Mouse (Mus musculus) yolk sac, embryonic 10.5 days (tissue): Measurements from ENCODE around the gene Rasl10a.
"Not testable (repeated sequence)": the region's sequence is repeated elsewhere in the genome, so short reads cannot be mapped to it uniquely, and the experiment has no call there.

Experiments used
- DNase-seq: peaks from one replicate; pipeline ENCODE4 v3.0.0-alpha.2; 2017; ENCODE audit warnings: low spot score

The Rasl10a gene

DNA sequence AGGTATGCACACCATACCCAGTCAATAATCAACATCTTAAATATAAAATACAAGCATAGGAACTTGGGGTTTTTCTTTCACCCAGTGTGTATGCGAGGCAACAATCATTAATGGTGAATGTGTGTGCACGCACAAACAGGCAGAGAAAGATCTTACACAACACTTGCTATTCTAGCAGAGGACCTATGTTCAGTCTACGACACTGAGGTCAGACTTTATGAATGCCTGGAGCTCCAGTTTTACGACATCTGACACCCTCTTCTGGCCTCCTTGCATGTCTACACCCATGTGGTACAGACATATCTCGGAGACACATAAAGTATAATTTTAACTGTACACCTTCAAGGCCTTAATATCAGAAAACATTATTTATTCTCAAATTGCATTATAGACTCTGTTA is 18.9 kb downstream of the Rasl10a start:
- DNase-seq = not testable (repeated sequence)

DNA sequence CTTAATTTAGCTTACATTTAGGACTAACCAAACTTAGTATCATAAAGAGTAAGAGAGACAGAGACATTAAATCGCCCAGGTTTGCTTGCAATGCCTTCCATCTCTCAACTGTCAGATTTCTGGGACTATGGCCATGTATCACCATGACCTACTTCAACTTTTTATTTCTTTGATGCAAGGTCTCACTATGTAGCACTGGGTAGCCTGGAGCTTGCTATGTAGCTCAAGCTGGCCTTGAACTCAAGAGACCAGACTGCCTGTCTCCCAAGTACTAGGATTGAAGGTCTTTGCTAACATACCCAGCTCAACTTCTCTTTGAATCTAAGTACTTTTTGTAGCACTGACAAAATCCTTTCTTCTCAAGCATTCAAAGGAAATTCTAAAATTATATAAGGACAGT is 31.2 kb downstream of the Rasl10a start:
- DNase-seq = no peak

DNA sequence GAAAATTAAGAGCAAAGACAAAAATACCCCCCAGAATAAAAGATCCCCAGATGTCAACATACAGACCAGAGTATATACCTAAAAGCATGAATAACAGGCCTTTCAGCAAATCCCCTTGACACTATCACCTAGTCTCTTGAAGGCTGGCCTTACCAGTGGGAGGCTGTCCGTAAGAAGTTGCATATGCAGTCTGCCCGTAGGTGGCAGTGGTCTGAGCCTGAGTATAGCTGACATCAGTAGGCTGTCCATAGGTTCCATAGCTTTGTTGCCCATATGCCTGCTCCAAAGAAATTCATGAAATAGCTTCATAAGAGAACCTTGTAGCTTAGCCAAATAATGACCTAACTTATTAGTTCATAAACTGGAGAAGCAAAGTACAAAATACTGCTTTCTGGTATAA is 33.8 kb downstream of the Rasl10a start:
- DNase-seq = no peak

DNA sequence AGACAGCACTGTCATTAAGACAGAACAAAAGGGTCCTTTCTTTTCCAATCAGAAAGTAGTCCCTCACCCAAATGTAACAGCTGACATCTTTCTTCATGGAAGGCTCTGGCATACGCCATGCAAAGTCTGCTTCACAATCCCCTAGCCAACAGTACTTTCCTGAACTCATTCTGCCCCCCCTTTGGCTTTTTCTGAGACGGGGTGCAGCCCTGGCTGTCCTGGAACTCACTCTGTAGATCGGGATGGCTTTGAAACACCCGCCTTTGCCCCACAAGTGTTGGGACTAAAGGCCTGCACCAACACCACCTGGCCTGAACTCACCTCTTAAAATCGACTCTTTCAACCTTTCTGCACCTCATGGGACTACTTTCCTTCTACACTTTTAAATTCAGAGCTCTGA is 37.9 kb downstream of the Rasl10a start:
- DNase-seq = no peak

DNA sequence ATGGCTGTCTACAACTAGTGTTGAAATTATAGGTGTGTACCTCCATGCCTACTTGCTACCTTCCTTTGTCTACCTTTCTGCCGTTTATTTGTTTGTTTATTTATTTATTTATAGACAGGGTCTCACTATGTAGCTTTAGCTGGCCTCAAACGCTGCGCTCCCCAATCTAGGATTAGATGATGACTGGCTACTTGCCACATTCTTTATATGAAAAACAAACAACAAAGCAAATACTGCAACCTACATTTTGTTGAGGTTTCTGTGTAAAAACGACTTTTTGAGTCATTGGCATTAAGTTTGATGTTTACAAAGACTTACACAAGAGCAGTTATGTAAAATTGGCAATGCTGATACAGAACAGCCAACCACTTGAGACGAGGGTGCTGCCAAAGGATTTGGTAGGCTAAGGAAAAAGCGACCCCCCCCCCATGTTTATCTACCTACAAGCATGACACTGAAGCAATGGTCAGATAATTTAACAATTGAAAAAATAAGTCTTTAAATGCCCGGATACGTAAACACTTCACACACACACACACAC is 38.6 kb downstream of the Rasl10a start:
- no peak for DNase-seq

DNA sequence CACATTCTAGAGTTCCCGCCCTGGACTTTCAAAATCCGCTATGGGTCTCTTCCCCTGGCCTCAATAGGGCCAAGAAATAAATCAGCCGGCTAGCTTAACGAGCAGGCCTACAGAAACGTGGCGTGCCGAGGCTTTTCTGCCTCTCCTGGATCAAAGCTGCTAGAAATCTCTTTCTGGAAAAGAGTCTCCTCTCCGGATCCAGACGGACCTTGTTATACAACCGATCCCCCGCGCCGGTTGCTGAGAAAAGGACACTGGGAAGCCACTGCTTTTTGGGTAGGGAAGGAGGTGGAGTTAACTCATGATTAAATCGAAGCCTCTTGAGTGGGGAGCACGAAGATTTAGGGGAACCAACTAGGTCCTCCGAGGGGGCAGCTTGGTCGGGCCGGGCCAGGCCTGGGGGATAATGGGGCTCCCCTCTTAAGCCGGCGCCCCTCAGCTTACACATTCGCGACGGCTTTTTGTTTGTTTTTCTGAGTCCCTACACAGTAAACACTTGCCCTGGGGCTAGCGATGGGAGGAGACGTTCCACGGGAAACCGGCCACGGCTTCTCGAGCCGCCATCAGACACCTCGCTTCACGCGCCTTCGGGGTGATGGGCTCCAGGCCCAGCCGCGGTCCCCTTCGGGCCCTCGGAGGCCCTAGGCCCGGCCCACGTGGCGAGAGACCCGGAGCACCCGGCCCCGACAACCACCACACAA is 40.3 kb downstream of the Rasl10a start:
- peak; percentile 40 for DNase-seq

DNA sequence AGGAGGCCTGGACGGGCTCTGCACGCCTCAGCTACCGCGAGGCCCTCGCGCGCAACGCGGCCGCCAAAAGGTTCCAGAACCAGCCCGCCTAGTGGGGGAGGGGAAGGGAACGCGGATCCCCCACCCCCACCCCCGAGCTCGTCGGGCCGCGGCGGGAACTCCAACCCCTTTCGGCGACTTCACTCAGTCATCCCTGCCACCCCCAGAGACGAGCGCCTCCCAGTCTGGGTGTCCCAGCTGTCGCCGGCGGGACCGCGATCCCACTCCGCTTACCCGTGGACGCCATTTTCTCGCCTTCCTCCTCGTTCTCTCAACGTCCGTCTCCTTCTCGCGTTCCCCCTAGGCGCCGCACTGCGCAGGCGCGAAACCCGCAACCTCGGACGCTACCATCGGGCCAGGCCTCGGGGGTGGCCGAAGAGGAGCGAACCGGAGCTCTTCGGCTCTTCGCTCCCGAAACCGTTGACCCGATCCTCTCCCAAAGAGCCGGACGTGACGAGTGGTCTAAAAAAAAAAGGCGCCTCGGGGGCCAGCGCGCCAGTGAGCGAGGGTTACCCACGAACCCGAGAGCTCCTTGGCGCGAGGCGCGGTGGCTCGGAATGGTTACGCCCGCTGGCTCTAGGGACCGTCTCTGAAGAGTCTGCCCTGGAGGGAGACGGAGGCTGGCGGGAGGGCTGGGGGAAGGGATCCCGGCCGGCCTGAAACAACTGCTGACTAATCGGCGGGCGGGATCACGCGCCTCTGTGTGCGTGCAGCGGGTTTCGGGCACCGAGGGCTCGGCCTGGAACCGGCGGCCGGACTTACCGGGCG is 41.0 kb downstream of the Rasl10a start, which contains the start of the genes Rhbdd3 and Ewsr1:
Gene Rhbdd3, plus strand, starts transcription at position 191 of the 807 bp plus-strand sequence.
Gene Ewsr1, minus strand, starts transcription at position 531 of the 807 bp plus-strand sequence.
- peak; percentile 96 for DNase-seq

DNA sequence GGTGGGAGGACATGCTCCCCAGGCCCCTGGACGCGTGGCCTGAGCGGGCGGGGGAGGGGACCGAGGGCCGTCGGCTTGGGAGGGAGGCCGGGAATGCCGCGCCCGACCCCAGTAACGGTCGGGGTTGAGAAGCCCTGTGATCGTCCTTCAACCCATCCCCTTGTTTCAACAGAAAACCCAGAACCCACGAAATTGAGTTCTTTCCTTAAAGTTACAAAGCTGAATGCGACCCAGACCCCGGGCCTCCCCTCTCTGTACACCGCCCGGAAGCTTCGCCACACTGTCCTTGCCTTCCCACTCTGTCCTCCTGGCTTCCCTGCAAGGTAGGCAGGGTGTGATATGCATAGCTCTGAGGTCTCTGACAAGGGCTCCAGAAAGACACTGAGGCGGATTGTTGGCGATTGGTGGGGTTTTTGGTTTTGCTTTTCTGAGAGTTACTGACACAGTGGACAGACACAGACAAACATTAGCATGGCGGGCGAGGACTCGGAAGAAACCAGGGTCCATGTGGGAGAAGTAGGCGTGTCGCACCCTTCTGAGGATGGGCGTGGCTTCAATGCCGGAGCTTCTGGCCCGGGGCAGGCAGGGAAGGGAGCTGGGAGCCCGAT is 41.8 kb downstream of the Rasl10a start:
- peak; percentile 90 for DNase-seq

DNA sequence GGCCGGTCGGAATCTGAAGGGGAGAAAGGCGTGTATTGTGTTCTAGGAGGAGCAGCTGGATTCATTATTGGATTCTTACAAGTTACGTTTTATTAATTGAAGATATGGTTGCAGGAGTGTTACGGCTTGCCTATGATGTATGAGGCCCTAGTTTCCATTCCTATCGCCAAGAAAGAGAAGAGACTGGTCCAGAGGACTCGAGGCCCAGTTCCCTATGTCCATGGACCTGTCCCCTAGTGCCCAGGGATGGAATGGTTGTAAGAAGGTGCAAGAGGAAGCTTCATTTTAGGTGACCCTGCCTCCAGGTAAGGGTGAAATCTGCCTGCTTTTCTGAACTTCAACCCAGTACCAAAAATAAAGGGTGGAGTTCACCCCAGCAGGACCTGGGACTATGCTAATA is 42.4 kb downstream of the Rasl10a start:
- DNase-seq = no peak

DNA sequence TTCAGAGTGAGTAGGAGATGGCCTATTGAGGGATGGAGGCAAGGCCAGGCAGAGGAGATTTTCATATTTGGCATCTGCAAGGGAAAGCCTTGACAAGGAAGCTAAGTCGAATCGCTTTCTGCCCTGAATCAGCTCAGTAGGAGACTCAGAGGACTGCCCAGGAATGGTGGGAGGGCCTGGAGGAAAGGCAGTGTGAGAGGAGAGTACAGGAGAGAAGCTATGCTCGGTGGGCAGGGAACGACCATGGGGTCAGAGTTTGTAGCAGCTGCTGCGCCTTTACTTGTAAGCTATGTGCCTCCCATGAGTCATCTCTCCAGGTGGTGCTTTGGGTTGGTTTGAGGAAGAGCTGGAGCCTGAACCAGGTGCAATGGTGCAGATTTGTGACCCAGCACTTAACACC is 42.9 kb downstream of the Rasl10a start:
- DNase-seq = no peak

DNA sequence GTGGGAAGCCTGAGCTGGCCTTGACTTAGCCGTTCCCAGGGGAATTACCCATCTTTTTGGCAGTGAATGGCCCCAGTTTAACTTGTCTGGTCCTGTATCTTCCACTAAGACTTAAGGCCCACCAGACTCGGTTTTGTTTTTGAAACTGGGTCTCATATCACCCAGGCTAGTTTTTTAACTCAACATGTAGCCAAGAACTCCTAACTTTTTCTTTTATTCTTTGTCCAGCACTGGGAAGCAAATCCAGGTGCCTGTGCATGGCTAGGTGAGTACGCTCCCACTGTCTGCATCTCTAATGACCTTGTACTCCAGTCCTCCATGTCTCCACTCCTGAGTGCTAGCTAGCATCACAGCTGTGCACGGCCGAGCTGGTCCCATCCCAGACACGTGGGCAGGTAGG is 43.7 kb downstream of the Rasl10a start:
- no peak for DNase-seq

DNA sequence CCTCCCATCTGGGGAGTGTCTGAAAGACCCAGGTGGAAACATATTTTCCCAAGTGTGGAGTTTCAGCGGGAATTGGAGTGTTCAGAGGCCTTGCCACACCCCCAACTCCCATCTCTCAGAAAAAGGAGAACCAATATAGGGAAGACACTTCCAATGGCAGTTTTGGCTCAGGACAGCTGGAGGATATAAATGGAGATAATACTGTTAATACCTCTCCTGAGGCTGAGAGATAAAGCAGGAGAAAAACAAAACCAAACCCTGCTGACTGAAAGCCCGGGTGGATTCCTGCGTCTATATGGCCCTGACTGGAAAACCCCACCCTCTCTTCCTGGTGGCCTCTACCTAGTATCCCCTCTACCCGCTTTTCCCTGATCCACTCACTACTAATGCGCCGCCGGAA is 44.5 kb downstream of the Rasl10a start:
- DNase-seq = no peak

DNA sequence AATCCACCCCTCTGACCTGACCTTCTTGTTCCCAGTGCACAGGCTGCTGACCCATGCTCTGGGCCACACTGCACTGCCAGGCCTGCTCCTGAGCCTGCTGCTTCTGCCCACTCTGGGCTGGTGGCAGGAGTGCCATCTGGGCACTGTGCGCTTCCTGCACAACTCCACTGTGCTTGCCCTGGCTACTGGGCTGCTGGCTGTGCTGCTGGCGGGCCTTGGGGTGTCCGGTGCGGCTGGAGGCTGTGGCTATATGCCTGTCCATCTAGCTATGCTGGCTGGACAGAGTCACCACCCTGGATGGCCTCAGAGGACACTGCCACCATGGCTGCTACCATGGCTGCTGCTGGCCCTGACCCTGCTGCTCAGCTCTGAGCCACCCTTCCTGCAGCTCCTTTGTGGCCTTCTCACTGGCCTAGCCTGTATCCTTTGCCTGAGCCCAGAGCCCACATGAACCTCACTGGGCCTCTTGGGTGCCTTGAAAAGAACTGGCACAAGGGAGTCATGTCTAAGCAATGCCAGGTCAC is 46.1 kb downstream of the Rasl10a start:
- no peak for DNase-seq

DNA sequence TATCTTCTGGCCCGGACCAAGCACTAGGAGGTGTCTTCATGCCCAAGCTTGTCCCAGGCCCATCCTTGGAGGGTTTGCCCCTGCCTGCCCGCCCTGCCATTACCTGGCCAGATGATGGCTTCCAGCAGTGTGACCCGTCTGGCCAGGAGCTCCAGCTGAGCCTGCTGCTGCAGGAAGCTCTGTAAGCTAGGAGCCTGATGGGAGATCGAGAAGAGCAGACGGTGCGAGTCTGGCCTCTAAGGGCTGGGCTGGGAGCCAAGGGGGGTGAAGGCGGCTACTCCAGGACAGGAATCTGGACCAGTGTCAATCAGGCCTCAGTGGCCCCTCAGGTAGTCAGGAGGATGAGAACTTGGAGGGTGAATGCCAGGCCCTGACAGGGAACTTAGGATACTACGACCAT is 51.5 kb downstream of the Rasl10a start:
- no peak for DNase-seq
